Mouse (Mus musculus): ENCODE measurements around the gene Gpc5.

Gpc5 gene

DNA sequence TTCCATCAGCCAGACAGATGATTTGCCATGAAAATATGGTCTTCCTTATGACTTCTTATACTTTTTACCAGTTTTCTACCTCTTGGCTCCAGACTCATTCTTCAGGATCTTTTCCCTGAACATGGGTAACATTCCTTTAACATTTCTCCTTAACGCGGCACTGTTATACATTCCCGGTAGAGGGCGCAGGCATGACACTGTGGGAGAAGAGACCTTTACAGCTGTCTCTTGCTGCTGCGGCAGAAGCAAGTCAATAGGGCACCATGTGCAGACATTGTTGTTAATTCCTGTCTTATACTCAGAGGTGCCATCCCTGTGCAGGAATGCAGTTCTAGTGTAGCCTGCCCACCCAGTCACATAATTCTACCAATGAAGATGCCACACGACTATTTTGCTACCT is 1115.0 kb downstream of the Gpc5 start:
- DNase-seq (ENCODE audit: low read depth, low spot score), result no peak
- Histone ChIP-seq H3K27me3 (ENCODE audit: control insufficient read depth, insufficient read depth, low read length, poor library complexity, severe bottlenecking) (no peaks in the 10 kb centered on the region), H3K36me3 (ENCODE audit: control insufficient read depth, insufficient read depth, low read length, poor library complexity, severe bottlenecking) (no peaks in the 10 kb centered on the region)

DNA sequence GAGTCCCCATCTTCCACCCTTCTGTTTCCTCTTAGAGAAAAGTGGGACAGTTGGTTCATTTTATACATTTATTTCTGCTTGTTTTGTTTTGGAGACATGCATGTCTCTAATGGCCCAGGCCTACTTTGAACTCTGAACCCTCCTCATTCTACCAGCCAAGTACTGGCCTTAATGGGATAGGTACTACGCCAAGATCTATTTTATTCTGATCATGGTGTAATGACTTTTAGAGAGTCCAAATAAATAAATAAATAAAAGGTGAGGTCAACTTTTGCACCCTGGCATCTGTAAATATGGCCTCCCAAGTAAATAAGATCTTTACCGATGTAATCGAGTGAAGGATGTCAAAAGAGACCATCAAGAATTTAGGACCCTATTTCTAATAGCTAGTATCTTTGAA is 1116.6 kb downstream of the Gpc5 start:
- no peaks in the 10 kb centered on the region for H3K27me3 ChIP-seq (ENCODE audit: control insufficient read depth, insufficient read depth, low read length, poor library complexity, severe bottlenecking)
- DNase-seq (ENCODE audit: low read depth, low spot score), result no peak
- no peaks in the 10 kb centered on the region for H3K36me3 ChIP-seq (ENCODE audit: control insufficient read depth, insufficient read depth, low read length, poor library complexity, severe bottlenecking)

DNA sequence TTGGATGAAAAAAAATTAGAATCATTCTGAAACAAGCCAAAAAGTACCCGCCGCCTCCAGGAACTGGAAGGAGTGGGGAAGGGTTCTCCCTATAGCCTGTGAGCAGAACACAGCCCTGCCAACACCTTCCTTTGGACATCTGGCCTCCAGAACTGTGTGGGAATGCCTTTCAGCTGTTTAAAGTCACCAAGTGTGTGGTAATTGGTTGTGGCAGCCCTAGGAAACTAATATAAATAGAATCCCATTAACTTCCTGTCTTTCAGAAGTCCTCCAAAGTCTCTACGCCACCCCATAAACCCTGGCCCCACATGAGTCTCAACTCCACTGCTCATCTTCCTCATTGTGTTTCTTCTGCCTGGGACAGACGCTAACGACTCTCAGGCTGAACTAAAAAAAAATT is 1117.0 kb downstream of the Gpc5 start:
- DNase-seq (ENCODE audit: low read depth, low spot score), result no peak
- no peaks in the 10 kb centered on the region for H3K36me3 ChIP-seq (ENCODE audit: control insufficient read depth, insufficient read depth, low read length, poor library complexity, severe bottlenecking)
- H3K27me3 ChIP-seq (ENCODE audit: control insufficient read depth, insufficient read depth, low read length, poor library complexity, severe bottlenecking), result no peaks in the 10 kb centered on the region

DNA sequence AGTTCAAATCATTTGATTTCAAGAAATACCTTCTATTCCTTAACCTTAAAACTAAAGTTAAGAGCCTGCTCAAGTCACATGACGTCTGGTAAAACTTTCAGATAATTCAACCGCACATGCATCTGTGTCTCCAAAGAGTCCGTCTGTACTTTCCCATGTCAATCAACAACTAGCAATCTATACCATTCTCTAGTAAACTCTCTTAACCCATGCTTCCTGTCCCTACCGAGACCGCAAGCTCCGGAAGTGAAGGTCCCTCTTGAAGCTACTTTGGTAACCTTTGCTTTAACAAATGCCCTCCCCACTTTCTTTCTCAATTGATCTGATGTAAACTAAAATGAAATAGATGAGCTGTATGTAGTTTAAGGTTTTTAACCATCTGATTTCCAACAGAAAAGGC is 1118.3 kb downstream of the Gpc5 start:
- DNase-seq (ENCODE audit: low read depth, low spot score), result no peak
- no peaks in the 10 kb centered on the region for H3K27me3 ChIP-seq (ENCODE audit: control insufficient read depth, insufficient read depth, low read length, poor library complexity, severe bottlenecking)

DNA sequence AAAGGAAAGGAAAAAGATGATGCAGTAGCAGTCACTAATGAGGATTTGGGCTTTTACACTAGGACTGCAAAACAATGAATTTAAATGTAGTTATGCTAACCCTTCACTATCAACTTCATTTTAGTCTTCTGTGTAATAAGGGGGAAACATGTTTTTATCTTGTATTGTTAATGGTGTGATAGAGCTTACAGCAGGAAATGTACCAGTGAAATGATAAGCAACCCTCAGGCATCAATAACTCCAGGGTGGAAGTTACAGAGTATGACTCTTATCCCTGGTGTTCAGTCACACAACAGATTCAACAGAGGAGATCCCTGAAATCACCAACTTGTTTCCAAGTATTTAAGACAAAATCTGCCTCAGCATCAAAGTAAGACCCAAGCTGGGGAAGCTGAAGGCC is 1120.0 kb downstream of the Gpc5 start:
- Histone ChIP-seq H3K27me3 (ENCODE audit: control insufficient read depth, insufficient read depth, low read length, poor library complexity, severe bottlenecking) (no peaks in the 10 kb centered on the region), H3K36me3 (ENCODE audit: control insufficient read depth, insufficient read depth, low read length, poor library complexity, severe bottlenecking) (no peaks in the 10 kb centered on the region)
- DNase-seq (ENCODE audit: low read depth, low spot score), result no peak

More for the DNA sequence above, 1118.3 kb downstream of the Gpc5 start:
- no peaks in the 10 kb centered on the region for H3K36me3 ChIP-seq (ENCODE audit: control insufficient read depth, insufficient read depth, low read length, poor library complexity, severe bottlenecking)

GRCm38 (mm10) chr14:116258126-116258525 is 1166.1 kb downstream of the Gpc5 start:
- no peaks in the 10 kb centered on the region for H3K36me3 ChIP-seq (ENCODE audit: control insufficient read depth, insufficient read depth, low read length, poor library complexity, severe bottlenecking)
- no peak for DNase-seq (ENCODE audit: low read depth, low spot score)
- H3K27me3 ChIP-seq (ENCODE audit: control insufficient read depth, insufficient read depth, low read length, poor library complexity, severe bottlenecking), result no peaks in the 10 kb centered on the region

GRCm38 (mm10) chr14:116308541-116308940 is 1216.5 kb downstream of the Gpc5 start:
- no peaks in the 10 kb centered on the region for H3K36me3 ChIP-seq (ENCODE audit: control insufficient read depth, insufficient read depth, low read length, poor library complexity, severe bottlenecking)
- no peak for DNase-seq (ENCODE audit: low read depth, low spot score)
- H3K27me3 ChIP-seq (ENCODE audit: control insufficient read depth, insufficient read depth, low read length, poor library complexity, severe bottlenecking), result no peaks in the 10 kb centered on the region

DNA sequence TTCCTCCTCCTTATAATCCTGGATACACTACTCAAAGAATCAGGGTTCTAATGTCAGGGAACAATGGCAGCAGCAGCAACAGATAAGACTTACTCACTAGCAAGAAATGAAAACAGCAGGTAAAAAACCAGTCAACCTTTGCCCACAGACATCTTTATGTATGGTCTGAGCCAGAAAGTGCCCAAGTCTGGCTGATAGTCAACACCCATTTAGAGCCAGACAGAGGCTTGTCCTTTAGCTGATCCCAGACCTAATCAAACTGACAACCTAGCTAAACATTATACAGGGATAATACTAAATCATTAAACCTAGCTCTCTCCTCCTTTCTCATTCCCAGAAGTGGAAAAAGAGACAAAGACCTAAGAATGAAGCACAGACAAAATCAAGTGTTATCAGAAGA is 1225.5 kb downstream of the Gpc5 start:
- no peaks in the 10 kb centered on the region for H3K27me3 ChIP-seq (ENCODE audit: control insufficient read depth, insufficient read depth, low read length, poor library complexity, severe bottlenecking)
- no peak for DNase-seq (ENCODE audit: low read depth, low spot score)
- H3K36me3 ChIP-seq (ENCODE audit: control insufficient read depth, insufficient read depth, low read length, poor library complexity, severe bottlenecking), result no peaks in the 10 kb centered on the region

GRCm38 (mm10) chr14:116336182-116336581 is 1244.2 kb downstream of the Gpc5 start:
- Histone ChIP-seq H3K27me3 (ENCODE audit: control insufficient read depth, insufficient read depth, low read length, poor library complexity, severe bottlenecking) (no peaks in the 10 kb centered on the region), H3K36me3 (ENCODE audit: control insufficient read depth, insufficient read depth, low read length, poor library complexity, severe bottlenecking) (no peaks in the 10 kb centered on the region)
- no peak for DNase-seq (ENCODE audit: low read depth, low spot score)

GRCm38 (mm10) chr14:116338395-116338794 is 1246.4 kb downstream of the Gpc5 start:
- no peak for DNase-seq (ENCODE audit: low read depth, low spot score)

GRCm38 (mm10) chr14:116348560-116348959 is 1256.5 kb downstream of the Gpc5 start:
- no peaks in the 10 kb centered on the region for H3K27me3 ChIP-seq (ENCODE audit: control insufficient read depth, insufficient read depth, low read length, poor library complexity, severe bottlenecking)
- DNase-seq (ENCODE audit: low read depth, low spot score), result no peak
- no peaks in the 10 kb centered on the region for H3K36me3 ChIP-seq (ENCODE audit: control insufficient read depth, insufficient read depth, low read length, poor library complexity, severe bottlenecking)

More at GRCm38 (mm10) chr14:116338395-116338794, 1246.4 kb downstream of the Gpc5 start:
- no peaks in the 10 kb centered on the region for H3K36me3 ChIP-seq (ENCODE audit: control insufficient read depth, insufficient read depth, low read length, poor library complexity, severe bottlenecking)
- no peaks in the 10 kb centered on the region for H3K27me3 ChIP-seq (ENCODE audit: control insufficient read depth, insufficient read depth, low read length, poor library complexity, severe bottlenecking)

GRCm38 (mm10) chr14:116384602-116385001 is 1292.6 kb downstream of the Gpc5 start:
- Histone ChIP-seq H3K36me3 (ENCODE audit: control insufficient read depth, insufficient read depth, low read length, poor library complexity, severe bottlenecking) (no peaks in the 10 kb centered on the region), H3K27me3 (ENCODE audit: control insufficient read depth, insufficient read depth, low read length, poor library complexity, severe bottlenecking) (no peaks in the 10 kb centered on the region)
- no peak for DNase-seq (ENCODE audit: low read depth, low spot score)

DNA sequence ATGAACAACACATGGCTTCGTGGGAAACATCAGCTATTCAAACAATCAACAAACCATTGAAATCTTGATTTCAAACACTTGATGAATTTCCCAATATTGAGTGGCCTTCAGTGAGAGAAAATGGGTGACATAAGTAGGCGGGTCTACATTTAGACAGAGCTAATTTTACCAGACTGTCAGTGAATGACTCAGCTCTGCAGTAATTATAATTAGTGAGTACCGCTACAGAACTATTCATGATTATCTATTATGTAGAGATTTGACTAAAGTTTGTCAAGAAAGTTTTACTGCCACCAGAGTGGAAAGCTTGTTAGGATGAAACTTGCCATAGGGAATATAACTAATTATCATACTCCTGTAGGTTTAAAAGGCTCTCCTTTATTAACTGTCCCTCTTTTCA is 1323.5 kb downstream of the Gpc5 start:
- Histone ChIP-seq H3K27me3 (ENCODE audit: control insufficient read depth, insufficient read depth, low read length, poor library complexity, severe bottlenecking) (no peaks in the 10 kb centered on the region), H3K36me3 (ENCODE audit: control insufficient read depth, insufficient read depth, low read length, poor library complexity, severe bottlenecking) (no peaks in the 10 kb centered on the region)
- DNase-seq (ENCODE audit: low read depth, low spot score), result no peak

DNA sequence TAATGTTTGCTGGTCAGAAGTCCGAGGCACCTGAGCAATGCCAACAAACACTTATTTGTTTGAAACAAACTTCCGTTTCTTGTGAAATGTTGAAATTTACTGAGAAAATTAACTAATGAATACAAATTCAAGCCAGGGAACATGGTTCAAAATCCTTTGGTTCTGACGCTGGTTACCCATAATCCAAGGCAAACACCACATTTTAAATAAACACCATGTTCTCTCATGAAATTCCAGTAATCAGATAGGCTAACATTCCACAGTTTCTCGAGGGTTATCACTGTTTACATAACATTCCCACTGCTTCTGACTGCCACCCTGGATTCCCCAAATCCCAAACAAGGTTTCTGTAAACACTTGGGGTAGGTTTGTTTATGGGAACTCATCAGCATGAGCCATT is 1356.2 kb downstream of the Gpc5 start:
- Histone ChIP-seq H3K27me3 (ENCODE audit: control insufficient read depth, insufficient read depth, low read length, poor library complexity, severe bottlenecking) (no peaks in the 10 kb centered on the region), H3K36me3 (ENCODE audit: control insufficient read depth, insufficient read depth, low read length, poor library complexity, severe bottlenecking) (no peaks in the 10 kb centered on the region)
- no peak for DNase-seq (ENCODE audit: low read depth, low spot score)

DNA sequence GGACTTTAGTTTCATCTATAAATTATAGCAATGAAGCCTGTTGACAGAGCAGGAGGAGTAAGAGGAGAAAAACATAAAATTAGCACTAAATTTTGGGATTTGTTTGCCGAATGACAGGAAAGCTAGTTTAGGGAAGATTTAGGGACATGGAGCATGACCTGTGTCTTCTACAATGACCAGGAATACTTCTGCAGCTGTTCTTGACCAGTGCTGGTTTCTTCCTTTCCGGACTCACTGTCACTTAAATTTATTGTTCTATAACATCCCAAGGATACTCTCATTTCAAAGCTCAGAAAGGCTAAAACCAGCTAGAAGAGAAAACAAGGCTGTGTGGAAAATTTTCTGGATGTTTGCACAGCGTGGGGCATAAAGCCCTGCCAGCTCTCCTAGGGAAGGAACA is 1361.3 kb downstream of the Gpc5 start:
- no peak for DNase-seq (ENCODE audit: low read depth, low spot score)
- Histone ChIP-seq H3K36me3 (ENCODE audit: control insufficient read depth, insufficient read depth, low read length, poor library complexity, severe bottlenecking) (no peaks in the 10 kb centered on the region), H3K27me3 (ENCODE audit: control insufficient read depth, insufficient read depth, low read length, poor library complexity, severe bottlenecking) (no peaks in the 10 kb centered on the region)

DNA sequence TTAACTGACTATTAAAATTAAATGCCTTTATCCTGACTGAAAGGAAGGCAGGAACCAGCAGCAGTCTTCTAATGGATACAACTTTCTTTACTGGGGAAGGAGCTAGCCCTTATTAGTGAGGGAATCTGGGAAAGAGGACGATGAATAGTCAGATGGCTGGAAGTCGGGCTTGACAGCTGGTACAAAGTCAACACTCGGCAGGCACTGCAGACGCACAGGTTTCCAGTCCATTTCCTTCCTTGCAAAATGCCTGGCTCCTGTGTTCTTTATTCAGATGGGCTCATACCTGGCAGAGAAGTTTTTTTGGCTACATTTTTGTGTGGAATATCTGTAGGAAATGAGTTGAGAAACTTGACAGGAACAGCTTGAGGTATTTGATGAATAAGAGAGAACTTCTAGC is 1364.2 kb downstream of the Gpc5 start:
- no peaks in the 10 kb centered on the region for H3K27me3 ChIP-seq (ENCODE audit: control insufficient read depth, insufficient read depth, low read length, poor library complexity, severe bottlenecking)
- no peak for DNase-seq (ENCODE audit: low read depth, low spot score)
- H3K36me3 ChIP-seq (ENCODE audit: control insufficient read depth, insufficient read depth, low read length, poor library complexity, severe bottlenecking), result no peaks in the 10 kb centered on the region

Data from splenic B cell, adult 2 months (primary cell).